In the genomic region with DNA sequence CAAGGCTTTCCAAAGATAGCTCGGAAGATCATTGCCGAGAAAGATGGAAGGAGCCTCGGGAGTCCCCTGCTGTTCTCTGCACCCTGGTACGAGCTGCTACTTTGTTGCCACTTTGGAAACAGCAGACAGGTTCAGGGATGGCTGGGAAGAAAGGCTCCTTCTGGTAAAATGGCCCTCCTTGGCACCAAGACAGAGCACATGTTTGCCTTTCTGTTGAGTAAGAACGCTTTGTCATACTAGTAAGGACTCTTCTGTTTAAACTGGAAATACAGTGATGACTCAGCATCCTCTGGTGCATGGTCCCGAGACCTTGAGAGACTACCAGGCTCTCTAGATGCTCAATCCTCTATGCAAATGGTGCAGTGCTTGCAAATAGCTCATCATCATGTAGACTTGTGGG, we compare ENCODE assay signal across 21 mouse cellular contexts.
DNase-seq lines count a peak whose midpoint lies in the region; ATAC-seq lines count a peak whose summit lies in the region.
"Had no signal": no experiment of that assay in that cellular context is flagged by ENCODE, and none has a peak within 500 bp of the region (broad histone marks: within the 10 kb centered on the region; RNA-seq: fewer than 3 reads in every experiment).

No protein-coding gene starts in this region.

- DNase-seq in layer of hippocampus, adult 11-12 months (ENCODE audit: low spot score) = peak; percentile 18
- no peak for DNase-seq in layer of hippocampus, postnatal 10 days (ENCODE audit: low spot score in 2 of 2)
- DNase-seq in right cerebral cortex, adult 18-20 months = peak; percentile 9
- DNase-seq in right cerebral cortex, postnatal 10 days (ENCODE audit: low spot score in 2 of 2) = no peak
- DNase-seq in NIH3T3 (ENCODE audit: low read depth) = peak; percentile 87
- no peak for DNase-seq in embryonic facial prominence, embryonic 10.5 days (ENCODE audit: low spot score)
- DNase-seq: adrenal gland, postnatal 25 days; cerebellum, adult 9-10 months; heart, postnatal 36 days; kidney, postnatal 14 days; liver, embryonic 13.5 days had no signal

- 88% methylated on average over 6 of the region's 6 CpGs for WGBS in embryonic facial prominence, embryonic 10.5 days

- no peaks in the 10 kb centered on the region for H3K27me3 ChIP-seq in embryonic facial prominence, embryonic 10.5 days (replicated peaks; ENCODE audit: low read depth, poor library complexity, severe bottlenecking)
- H3K27me3 ChIP-seq: heart, embryonic 13.5 days; hindbrain, embryonic 15.5 days; liver, embryonic 13.5 days; lung, embryonic 15.5 days; midbrain, embryonic 12.5 days; neural tube, embryonic 13.5 days had no signal

- no peaks in the 10 kb centered on the region for H3K4me1 ChIP-seq in embryonic facial prominence, embryonic 10.5 days
- H3K4me1 ChIP-seq: hindbrain, embryonic 15.5 days; limb, embryonic 12.5 days; liver, embryonic 13.5 days; midbrain, embryonic 12.5 days; neural tube, embryonic 13.5 days had no signal

- H3K4me3 ChIP-seq in embryonic facial prominence, embryonic 10.5 days = no peak overlapping the region
- H3K4me3 ChIP-seq: heart, embryonic 13.5 days; hindbrain, embryonic 15.5 days; limb, embryonic 12.5 days; liver, embryonic 13.5 days; lung, embryonic 15.5 days; midbrain, embryonic 12.5 days; neural tube, embryonic 13.5 days had no signal

- H3K36me3 ChIP-seq in embryonic facial prominence, embryonic 10.5 days (replicated peaks) = no peaks in the 10 kb centered on the region
- H3K36me3 ChIP-seq: heart, embryonic 13.5 days; hindbrain, embryonic 15.5 days; limb, embryonic 12.5 days; liver, embryonic 13.5 days; lung, embryonic 15.5 days; midbrain, embryonic 12.5 days; neural tube, embryonic 13.5 days had no signal

- ATAC-seq in megakaryocyte progenitor cell, adult 5-6 weeks (replicated peaks; ENCODE audit: poor library complexity) = 0 out of 2 replicates have a peak, but pooled peaks have one; percentile 31
- no peak for ATAC-seq in megakaryocyte, adult 5-6 weeks (ENCODE audit: poor library complexity, severe bottlenecking)
- ATAC-seq: forebrain, embryonic 14.5 days; intestine, embryonic 16.5 days had no signal

- H3K27ac ChIP-seq in embryonic facial prominence, embryonic 10.5 days (replicated peaks) = no peak overlapping the region
- H3K27ac ChIP-seq: heart, embryonic 13.5 days; hindbrain, embryonic 15.5 days; limb, embryonic 12.5 days; liver, embryonic 13.5 days; lung, embryonic 15.5 days; midbrain, embryonic 12.5 days; neural tube, embryonic 13.5 days had no signal

- H3K9me3 ChIP-seq in embryonic facial prominence, embryonic 10.5 days = peaks cover 9% of the 10 kb centered on the region; the same call in 1 of the 2 replicates
- H3K9me3 ChIP-seq: hindbrain, embryonic 15.5 days; lung, embryonic 15.5 days; neural tube, embryonic 13.5 days had no signal

Comparison
In these comparisons a context has a peak if more than half of its experiments do, and no peak if none do; other contexts are left out.
1. DNase-seq: peak in layer of hippocampus, adult 11-12 months (single experiment), right cerebral cortex, adult 18-20 months (single experiment) and NIH3T3 (single experiment); none in layer of hippocampus, postnatal 10 days (0 of 2), right cerebral cortex, postnatal 10 days (0 of 2) and embryonic facial prominence, embryonic 10.5 days (single experiment).